8 mouse cellular contexts compared by ENCODE assay signal in the genomic region with DNA sequence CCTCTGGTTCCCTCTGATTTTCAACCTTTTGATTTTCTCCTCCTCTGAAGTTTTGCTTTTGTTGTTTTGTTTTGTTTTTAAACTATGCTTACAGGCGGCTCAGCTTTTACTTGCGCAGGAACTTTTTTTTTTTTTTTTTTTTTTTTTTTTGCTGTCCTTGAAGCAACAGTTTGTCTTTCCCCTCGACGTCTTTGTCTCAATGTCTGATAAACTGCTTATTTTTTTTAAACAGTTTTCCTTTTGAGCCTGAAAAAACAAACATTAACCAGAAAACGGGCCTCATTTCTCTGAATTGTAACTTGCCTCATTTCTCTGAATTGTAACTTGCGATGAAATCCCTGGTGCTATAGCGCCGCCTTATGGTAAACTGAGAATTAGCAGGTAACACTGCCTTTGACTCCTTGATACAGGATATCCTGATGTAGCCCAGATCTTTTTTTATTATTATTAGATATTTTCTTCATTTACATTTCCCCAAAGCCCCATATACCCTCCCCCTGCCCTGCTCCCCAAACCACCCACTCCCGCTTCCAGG. TPM values are rescaled to one million over a fixed set of nuclear protein-coding genes. Genes with fewer than 3 reads are reported as not detected.
DNase-seq lines count a peak whose midpoint lies in the region; ATAC-seq and TF ChIP-seq lines count a peak whose summit lies in the region.

No protein-coding gene starts in this region.

- H3K27ac ChIP-seq in liver, embryonic 14.5 days = no peak overlapping the region

- H3K36me3 ChIP-seq in liver, embryonic 14.5 days (replicated peaks; ENCODE audit: control insufficient read depth, insufficient read depth, low read depth) = no peaks in the 10 kb centered on the region

- WGBS in liver, embryonic 14.5 days (ENCODE audit: insufficient replicate concordance) = 23% methylated on average over 9 of the region's 9 CpGs

- TF ChIP-seq CTCF in liver, embryonic 14.5 days (IDR thresholded peaks at IDR 0.05; ENCODE audit: low read depth) = peak; percentile 58

- TF ChIP-seq EP300 in liver, embryonic 14.5 days (IDR thresholded peaks at IDR 0.05; ENCODE audit: low read depth) = no peak

- DNase-seq in cerebellum, adult 9-10 months = peak; percentile 51
- DNase-seq in cerebellum, adult 11-12 months = no peak
- peak; percentile 16 for DNase-seq in ovary, postnatal 36 days (ENCODE audit: low spot score)
- no peak for DNase-seq in ovary, postnatal 10 days (ENCODE audit: low spot score)
- DNase-seq in c-Kit-positive CD71-positive TER-119-positive erythroid progenitor cells, embryonic 14.5 days (ENCODE audit: low spot score) = peak; percentile 73
- DNase-seq in kidney, adult 8-10 months = peak; percentile 71 to 79
- DNase-seq in liver, embryonic 14.5 days (ENCODE audit: low read depth in 3 of 3, low spot score in 3 of 3) = peak; percentile 34 to 56 (median 35)
- DNase-seq in thymus, postnatal 0 days (ENCODE audit: low spot score) = peak; percentile 71

- no peaks in the 10 kb centered on the region for H3K27me3 ChIP-seq in liver, embryonic 14.5 days (ENCODE audit: control insufficient read depth, insufficient read depth, low read length)

- H3K9ac ChIP-seq in liver, embryonic 14.5 days (replicated peaks) = no peak overlapping the region; the same call in 1 of the 2 replicates

- peak overlapping the region; percentile 40; the same call in 1 of the 2 replicates for H3K4me2 ChIP-seq in liver, embryonic 14.5 days (ENCODE audit: low read depth)

- ATAC-seq in liver, embryonic 14.5 days (ENCODE audit: insufficient read depth) = no peak

- H3K4me1 ChIP-seq in liver, embryonic 14.5 days (replicated peaks; ENCODE audit: control insufficient read depth in 2 of 2, insufficient read depth in 2 of 2, low read length in 1 of 2) = no peaks in the 10 kb centered on the region; a peak in 1 of 4 replicates

- H3K9me3 ChIP-seq in liver, embryonic 14.5 days (ENCODE audit: control insufficient read depth, low read length) = no peaks in the 10 kb centered on the region

- H3K4me3 ChIP-seq in liver, embryonic 14.5 days (ENCODE audit: insufficient read depth in 1 of 2, low read depth in 2 of 2, low read length in 2 of 2) = no peak overlapping the region

RNA-seq across cellular contexts. Expression of gene Nr1d2, which starts 52.0 kb away (rescaled TPM):
- polyA plus RNA-seq in liver, embryonic 14.5 days (2012; rRNA removed) = 0.52 and 0.85 TPM in 2 replicates
- 1.3 and 1.4 TPM in 2 replicates for polyA plus RNA-seq in liver, embryonic 14.5 days (2014; fragmentation: Nextera tagmentation; extraction: Ambion mirVana)
- polyA plus RNA-seq in thymus, postnatal 0 days (2015; fragmentation: Nextera tagmentation; extraction: Ambion mirVana) = 8.5 and 11.9 TPM in 2 replicates

Comparison
In these comparisons a context has a peak if more than half of its experiments do, and no peak if none do; other contexts are left out.
1. DNase-seq: peak in cerebellum, adult 9-10 months (single experiment), ovary, postnatal 36 days (single experiment), c-Kit-positive CD71-positive TER-119-positive erythroid progenitor cells, embryonic 14.5 days (single experiment), kidney, adult 8-10 months (2 of 2), liver, embryonic 14.5 days (3 of 3) and thymus, postnatal 0 days (single experiment); none in cerebellum, adult 11-12 months (single experiment) and ovary, postnatal 10 days (single experiment).